Mouse (Mus musculus) macrophage (primary cell): ENCODE data around the gene Gli2. TPM values are rescaled to one million over a fixed set of nuclear protein-coding genes. Genes with fewer than 3 reads are reported as not detected.

ENCODE experiments used
- H3K27ac ChIP-seq: fragments of 350-480 bp; formaldehyde crosslinking; 2 replicates; pipeline ENCODE4 v1.9.0; 2021
- H3K36me3 ChIP-seq: fragments of 350-480 bp; formaldehyde crosslinking; 2 replicates; pipeline ENCODE4 v1.9.0; 2021; ENCODE audit errors: inconsistent target
- H3K4me3 ChIP-seq: fragments of 350-480 bp; formaldehyde crosslinking; 2 replicates; pipeline ENCODE4 v1.9.0; 2021; ENCODE audit errors: inconsistent target
- H3K79me2 ChIP-seq: fragments of 350-480 bp; formaldehyde crosslinking; 2 replicates; pipeline ENCODE4 v1.9.0; 2021; ENCODE audit errors: inconsistent target
- WGBS: methylation state at CpG from one replicate; pipeline ENCODE4 v1.1.7; 2026; ENCODE audit warnings: inconsistent platforms; ENCODE audit not compliant: missing documents; 5-methylcytosine and 5-hydroxymethylcytosine counted together
- polyA plus RNA-seq: library from polyadenylated mRNA; stranded (reverse); fragments of 250-400 nt; gene quantifications from 3 replicates; pipeline ENCODE4 v1.2.4, GENCODE M21; 2018; ENCODE audit warnings: inconsistent platforms

The Gli2 gene
- polyA plus RNA-seq, 1 experiment from 2014 or later, result not detected

DNA sequence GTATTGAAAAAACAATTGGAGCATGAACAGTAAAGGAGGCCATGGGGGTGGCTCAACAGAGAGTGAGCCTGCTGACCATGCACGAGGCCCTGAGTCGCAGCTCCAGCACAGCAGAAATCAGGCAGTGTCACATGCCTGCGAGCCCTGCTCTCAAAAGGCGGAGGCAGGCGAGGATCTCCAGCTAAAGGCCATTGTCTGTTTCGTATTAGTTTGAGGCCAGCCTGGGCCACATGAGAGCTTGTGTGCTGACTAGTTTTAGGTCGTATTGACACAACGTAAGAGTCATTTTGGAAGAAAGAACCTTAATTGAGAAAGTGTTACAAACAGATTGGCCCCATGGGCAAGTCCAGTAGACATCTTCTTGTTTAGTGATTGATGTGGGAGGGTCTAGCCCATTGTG, 17.5 kb downstream of the Gli2 start:
- Histone ChIP-seq H3K4me3 (no peak overlapping the region), H3K27ac (no peak overlapping the region), H3K36me3 (no peaks in the 10 kb centered on the region), H3K79me2 (no peaks in the 10 kb centered on the region)
- WGBS, result 95% methylated on average over 8 of the region's 8 CpGs

GRCm38 (mm10) chr1:119035301-119035700, 18.1 kb downstream of the Gli2 start:
- Histone ChIP-seq H3K79me2 (no peaks in the 10 kb centered on the region), H3K36me3 (no peaks in the 10 kb centered on the region), H3K4me3 (no peak overlapping the region), H3K27ac (no peak overlapping the region)
- 63% methylated on average over 9 of the region's 9 CpGs for WGBS

DNA sequence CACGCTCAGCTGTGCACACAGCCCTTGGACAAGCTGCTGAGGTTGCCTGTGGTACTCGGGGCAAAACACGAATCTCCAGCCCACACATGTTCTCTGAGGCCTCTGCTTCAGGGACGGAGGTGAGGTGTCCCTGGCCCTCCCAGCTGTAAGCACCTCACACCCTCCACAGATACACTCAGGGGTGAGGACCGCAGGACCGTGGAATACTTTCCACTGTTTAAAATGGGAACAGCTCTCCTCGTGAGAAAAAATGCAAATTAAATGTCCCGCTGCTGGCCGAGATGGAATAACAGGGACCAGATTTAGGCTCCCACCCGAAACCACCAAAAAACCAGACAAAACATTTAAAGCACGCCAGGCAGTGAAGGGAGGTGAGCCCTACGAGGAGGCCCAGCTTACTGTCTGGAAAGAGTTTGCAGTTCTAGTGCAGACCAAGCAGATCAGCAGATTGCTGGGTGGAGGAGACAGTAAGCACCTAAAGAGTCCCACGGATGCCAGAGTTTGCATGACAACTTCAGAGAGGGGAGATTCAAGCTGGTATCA, 19.2 kb downstream of the Gli2 start:
- H3K27ac ChIP-seq, result no peak overlapping the region
- H3K4me3 ChIP-seq, result no peak overlapping the region
- no peaks in the 10 kb centered on the region for H3K36me3 ChIP-seq
- WGBS, result 63% methylated on average over 13 of the region's 13 CpGs
- no peaks in the 10 kb centered on the region for H3K79me2 ChIP-seq

GRCm38 (mm10) chr1:119033450-119034162, 19.8 kb downstream of the Gli2 start:
- H3K79me2 ChIP-seq, result no peaks in the 10 kb centered on the region
- H3K36me3 ChIP-seq, result no peaks in the 10 kb centered on the region
- 69% methylated on average over 3 of the region's 3 CpGs for WGBS
- H3K4me3 ChIP-seq, result no peak overlapping the region
- no peak overlapping the region for H3K27ac ChIP-seq

- WGBS, result 87% methylated on average over 6 of the region's 6 CpGs
Measured at GRCm38 (mm10) chr1:119031185-119031584, 22.2 kb downstream of the Gli2 start.

DNA sequence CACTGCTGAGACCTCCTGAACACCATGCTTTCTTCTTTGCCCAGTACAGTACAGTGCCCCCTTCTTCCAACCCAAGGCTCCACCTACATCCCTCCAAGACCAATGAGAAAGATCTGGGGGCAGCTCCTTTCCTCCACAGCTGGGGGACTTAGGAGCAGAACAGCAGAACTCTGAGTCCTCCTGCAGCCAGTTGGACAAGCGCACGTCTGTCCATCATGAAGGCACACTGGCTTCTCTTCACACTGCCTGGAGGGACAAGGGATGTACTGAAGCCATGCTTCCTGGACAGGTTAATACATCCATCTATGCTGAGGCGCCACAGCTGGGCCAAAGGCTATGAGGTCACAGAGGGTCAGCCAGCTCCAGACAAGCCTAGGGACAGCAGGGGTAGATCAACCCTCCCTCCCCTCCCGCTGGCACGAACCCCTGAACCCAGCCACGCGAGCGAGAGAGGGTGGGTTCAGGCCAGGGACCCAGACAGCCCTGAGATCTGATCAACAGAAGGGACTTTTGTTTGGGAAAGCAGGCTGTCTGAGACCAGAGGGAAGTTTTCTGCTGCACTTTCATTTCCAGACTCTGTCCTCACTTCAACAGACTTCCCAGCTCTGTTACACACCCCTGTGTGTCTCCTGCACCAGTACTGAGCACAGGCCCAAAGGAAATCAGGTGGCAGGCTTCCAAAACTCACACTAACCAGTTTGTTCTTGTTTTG, 27.6 kb downstream of the Gli2 start:
- Histone ChIP-seq H3K4me3 (no peak overlapping the region), H3K36me3 (no peaks in the 10 kb centered on the region), H3K27ac (no peak overlapping the region), H3K79me2 (no peaks in the 10 kb centered on the region)
- WGBS, result 85% methylated on average over 8 of the region's 8 CpGs

More at GRCm38 (mm10) chr1:119031185-119031584, 22.2 kb downstream of the Gli2 start:
- H3K36me3 ChIP-seq, result no peaks in the 10 kb centered on the region
- H3K4me3 ChIP-seq, result no peak overlapping the region
- H3K27ac ChIP-seq, result no peak overlapping the region
- H3K79me2 ChIP-seq, result no peaks in the 10 kb centered on the region

GRCm38 (mm10) chr1:119022311-119022710, 31.1 kb downstream of the Gli2 start:
- WGBS, result 100% methylated on average over 1 of the region's 1 CpGs
- H3K79me2 ChIP-seq, result no peaks in the 10 kb centered on the region

GRCm38 (mm10) chr1:119020092-119020491, 33.3 kb downstream of the Gli2 start:
- no peak overlapping the region for H3K4me3 ChIP-seq
- 78% methylated on average over 2 of the region's 2 CpGs for WGBS
- H3K27ac ChIP-seq, result no peak overlapping the region
- H3K36me3 ChIP-seq, result no peaks in the 10 kb centered on the region
- no peaks in the 10 kb centered on the region for H3K79me2 ChIP-seq

More at GRCm38 (mm10) chr1:119022311-119022710, 31.1 kb downstream of the Gli2 start:
- Histone ChIP-seq H3K36me3 (no peaks in the 10 kb centered on the region), H3K4me3 (no peak overlapping the region), H3K27ac (no peak overlapping the region)

DNA sequence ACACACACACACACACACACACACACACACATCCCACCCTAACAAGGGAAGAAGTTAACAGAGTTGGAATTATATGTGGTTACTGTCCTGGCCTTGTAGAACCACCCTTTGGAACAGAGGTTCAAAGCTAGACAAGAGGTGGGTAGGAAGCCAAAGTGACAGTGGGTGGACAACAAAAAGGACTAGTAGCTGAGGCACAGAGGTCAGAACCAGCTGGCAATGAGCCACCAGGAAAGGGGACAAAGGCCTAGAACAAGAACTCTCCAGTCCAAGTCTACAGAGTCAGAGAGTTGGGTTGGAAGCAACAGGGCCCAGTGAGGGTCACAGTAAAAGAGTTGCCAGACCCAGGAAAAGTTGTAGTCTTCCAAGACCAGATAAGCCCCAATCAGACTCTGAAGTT, 34.4 kb downstream of the Gli2 start:
- Histone ChIP-seq H3K27ac (no peak overlapping the region), H3K79me2 (no peaks in the 10 kb centered on the region), H3K36me3 (no peaks in the 10 kb centered on the region), H3K4me3 (no peak overlapping the region)

DNA sequence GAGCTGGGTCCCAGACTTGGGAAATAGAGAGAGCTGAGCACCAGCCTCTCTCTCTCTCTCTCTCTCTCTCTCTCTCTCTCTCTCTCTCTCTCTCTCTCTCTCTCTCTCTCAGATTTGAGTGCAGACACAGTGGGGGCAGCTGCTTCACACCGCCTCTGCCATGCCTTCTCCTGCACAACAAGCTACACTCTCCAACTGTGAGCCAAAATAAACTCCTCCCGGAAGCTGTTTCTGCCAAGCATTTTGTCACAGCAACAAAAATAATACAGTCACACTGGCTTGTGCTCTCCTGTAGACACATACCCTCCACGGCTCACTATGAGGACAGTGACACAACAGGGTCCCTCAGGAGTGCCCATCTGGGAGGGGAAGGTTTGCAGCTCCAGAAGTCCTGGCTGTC, 36.6 kb downstream of the Gli2 start:
- Histone ChIP-seq H3K79me2 (no peaks in the 10 kb centered on the region), H3K27ac (no peak overlapping the region), H3K36me3 (no peaks in the 10 kb centered on the region), H3K4me3 (no peak overlapping the region)
- WGBS, result 92% methylated on average over 3 of the region's 3 CpGs

DNA sequence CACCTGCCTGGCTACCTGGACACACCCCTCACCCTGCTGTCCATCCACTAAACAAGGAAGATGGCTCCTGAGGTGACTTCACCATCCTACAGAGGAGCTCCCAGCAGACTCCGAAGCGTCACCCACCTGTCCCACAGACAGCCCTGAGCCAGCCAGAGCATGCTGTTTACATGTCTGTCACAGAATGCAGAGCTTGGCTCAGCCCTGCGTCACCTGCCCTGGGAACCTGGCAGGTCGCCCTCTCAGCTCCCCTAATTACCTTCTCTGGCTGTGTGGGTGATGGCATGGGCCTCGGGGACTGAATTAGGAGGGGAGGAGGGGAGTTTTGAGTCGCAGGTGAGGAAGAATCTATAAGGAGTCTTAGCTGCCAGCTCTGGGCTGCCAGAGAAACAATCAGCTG, 38.3 kb downstream of the Gli2 start:
- Histone ChIP-seq H3K27ac (no peak overlapping the region), H3K79me2 (no peaks in the 10 kb centered on the region), H3K4me3 (no peak overlapping the region), H3K36me3 (no peaks in the 10 kb centered on the region)
- 84% methylated on average over 6 of the region's 6 CpGs for WGBS

- Histone ChIP-seq H3K79me2 (no peaks in the 10 kb centered on the region), H3K4me3 (no peak overlapping the region), H3K27ac (no peak overlapping the region), H3K36me3 (no peaks in the 10 kb centered on the region)
Measured at GRCm38 (mm10) chr1:119008949-119009348, 44.5 kb downstream of the Gli2 start.

GRCm38 (mm10) chr1:119003852-119004398, 49.5 kb downstream of the Gli2 start:
- no peak overlapping the region for H3K4me3 ChIP-seq
- no peaks in the 10 kb centered on the region for H3K36me3 ChIP-seq
- H3K27ac ChIP-seq, result no peak overlapping the region
- H3K79me2 ChIP-seq, result no peaks in the 10 kb centered on the region
- 38% methylated on average over 1 of the region's 1 CpGs for WGBS

- Histone ChIP-seq H3K79me2 (no peaks in the 10 kb centered on the region), H3K36me3 (no peaks in the 10 kb centered on the region), H3K4me3 (no peak overlapping the region), H3K27ac (no peak overlapping the region)
- 87% methylated on average over 12 of the region's 12 CpGs for WGBS
Measured at GRCm38 (mm10) chr1:119001454-119002034, 51.9 kb downstream of the Gli2 start.
